Mouse (Mus musculus) frontal cortex, postnatal 14 days (tissue): ENCODE measurements around the gene Pmvk.
A peak's percentile ranks its signal among the peaks of the same experiment; 100 is the strongest.

Experiments
- DNase-seq, 2 experiments: peaks; one replicate each; pipeline ENCODE4 v3.0.0; 2022; ENCODE audit warnings: low spot score in 2 of 2

Pmvk gene

DNA sequence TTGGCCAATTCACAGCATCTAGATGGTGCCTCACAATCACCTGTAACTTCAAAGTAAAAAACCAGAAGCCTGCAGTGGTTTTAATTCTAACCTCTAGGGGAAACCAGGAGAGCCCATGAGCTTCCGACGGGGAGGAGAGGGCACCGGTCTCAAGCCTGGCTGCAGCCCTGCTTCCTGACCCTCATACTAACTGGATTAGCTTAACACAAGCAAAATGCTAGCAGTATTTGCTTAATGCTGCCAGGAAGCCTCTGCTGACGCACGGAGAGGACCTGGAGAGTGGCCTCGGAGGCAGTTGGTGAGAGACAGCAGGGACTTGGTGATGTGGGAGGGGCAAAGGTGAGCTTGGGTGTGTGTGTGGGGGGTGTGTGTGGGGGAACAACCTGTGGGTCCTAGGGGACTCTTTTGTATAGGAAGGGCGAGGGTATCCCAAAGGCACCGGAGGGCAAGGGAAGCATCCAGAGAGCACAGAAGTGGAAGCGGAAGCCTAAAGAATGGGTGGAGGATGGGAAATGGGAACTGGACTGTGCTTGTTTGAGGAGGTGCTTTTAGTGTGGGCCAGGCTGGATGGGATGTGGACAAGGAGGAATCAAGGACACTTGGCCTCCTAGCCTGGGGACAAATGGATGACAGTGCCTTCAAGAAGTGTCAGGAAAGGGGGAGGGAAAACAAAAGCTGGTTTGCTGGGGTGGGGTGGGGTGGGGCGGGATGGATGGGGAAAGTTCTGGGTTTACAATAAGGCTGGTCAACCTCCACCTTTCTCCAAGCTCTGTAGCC is at the start of gene Pmvk:
Pmvk (plus strand) TSS at position 141 of the 777 bp plus-strand sequence.
- no peak for DNase-seq

DNA sequence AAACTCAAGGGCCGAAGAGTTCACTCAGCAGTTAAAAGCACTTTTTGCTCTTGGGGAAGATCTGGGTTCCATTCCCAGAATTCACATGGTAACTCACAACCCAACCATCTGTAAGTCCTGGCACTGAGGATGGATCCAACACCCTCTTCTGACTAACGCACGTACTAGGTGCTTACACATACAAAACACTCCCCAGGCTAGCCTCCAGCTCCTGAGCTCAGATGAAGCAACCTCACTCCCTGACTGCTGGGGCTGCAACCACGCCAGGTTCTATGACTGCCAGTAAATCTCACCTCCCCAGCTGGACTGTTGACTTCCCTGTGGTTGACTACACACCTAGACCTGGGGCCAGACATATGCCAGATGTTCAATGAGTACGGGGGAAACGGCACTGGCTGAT is 47.5 kb upstream of the Pmvk start:
- no peak for DNase-seq

DNA sequence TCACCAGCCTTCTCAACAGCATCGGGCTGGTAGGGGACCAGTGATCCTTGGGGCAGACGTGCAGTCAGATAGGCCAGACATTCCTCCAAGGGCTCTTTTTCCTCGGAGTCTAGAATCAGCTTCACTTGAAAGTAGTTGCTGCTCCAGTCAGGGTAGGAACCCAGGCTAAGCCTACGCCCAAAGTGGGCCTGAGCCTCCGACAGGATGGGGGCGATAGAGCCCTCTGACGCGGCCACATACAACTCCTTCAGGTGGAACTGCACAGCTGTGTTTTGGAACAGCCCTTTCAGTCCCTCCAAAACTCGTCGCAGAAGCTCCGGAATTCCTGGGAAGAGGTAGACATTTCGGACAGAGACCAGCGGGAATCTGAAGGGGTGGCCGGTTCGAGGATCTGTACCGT is 45.9 kb upstream of the Pmvk start:
- no peak for DNase-seq

DNA sequence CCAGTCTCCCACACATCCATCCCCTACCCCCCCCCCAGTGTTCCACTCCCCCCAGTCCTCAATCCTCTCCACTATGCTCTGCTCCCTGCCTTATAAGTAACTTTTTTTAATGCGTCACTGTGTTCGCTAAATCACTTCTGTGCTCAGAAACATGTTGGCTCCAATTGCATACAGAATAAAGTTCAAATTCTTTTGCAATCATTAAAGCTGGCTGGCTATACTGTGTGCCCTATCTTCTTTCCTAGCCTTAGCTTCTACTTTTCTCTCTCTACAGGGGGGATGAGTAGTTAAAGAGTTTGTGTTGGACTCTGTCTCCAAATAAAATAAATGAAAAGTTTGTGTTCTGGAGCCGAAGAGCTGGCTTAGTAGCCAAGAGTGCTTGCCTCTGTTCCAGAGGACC is 44.6 kb upstream of the Pmvk start:
- DNase-seq: no peak

DNA sequence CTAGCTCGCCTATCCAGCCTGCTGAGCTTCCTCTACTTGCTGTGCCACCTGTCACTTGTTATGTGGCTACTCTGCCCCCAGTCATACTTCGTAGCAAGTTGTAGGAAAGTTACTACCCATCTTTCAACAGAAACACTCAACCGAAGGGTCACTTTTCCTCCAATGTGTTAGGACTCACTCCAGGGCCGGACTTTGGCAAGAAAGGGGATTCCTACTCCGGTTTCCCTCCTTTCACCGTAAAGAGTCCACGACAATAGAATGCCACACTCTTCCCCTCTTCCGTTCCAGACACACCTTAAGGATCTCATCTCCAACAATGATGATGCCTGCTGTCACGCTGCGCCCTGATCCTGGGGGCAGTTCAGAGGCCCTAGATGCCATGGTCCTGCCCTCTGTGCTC is 43.5 kb upstream of the Pmvk start:
- DNase-seq: no peak

DNA sequence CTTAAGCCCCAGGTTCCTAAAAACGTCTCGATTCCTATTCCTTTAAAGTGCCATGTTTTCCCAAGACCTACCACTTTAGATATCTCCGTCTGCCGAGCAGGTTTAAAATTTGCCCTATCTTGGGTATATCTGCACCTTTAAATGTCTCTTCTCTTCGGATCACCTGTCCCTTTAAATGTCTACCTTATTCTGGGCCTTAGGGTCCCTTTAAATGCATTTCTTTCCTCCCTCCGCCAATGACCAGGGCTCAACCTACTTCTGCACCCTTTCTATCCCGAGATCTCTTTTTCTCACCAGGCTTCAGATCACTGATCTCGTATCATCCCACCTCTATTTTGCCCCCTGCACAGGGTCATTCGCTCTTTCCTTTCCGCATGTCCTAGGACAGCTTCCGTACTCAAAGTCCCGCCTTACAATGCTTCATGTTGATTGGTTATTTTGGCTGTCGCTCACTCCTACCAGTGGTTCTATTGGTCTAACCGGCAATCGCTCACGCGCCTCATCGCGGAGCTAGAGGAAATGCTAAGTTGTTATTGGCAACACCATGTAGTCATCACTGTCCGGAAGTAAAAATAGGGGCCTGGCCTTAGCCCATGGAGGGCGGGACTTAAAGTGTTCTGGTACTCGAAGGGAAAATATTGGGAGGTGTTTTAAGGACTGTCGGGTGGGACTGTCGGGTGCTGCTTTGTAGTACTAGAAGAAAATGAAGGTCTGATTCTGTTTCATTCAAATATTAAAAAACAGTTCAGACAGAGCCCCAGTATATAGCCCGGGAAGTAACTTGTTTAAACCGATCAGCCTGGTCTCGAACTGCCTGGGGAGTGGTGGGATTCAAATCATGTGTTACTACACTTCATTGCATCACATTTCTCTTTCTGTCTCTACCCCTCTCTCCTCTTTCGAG is 42.6 kb upstream of the Pmvk start, which contains the start of gene Flad1:
Flad1 (minus strand) TSS at position 381 of the 904 bp plus-strand sequence.
- DNase-seq: peak; percentile 100

DNA sequence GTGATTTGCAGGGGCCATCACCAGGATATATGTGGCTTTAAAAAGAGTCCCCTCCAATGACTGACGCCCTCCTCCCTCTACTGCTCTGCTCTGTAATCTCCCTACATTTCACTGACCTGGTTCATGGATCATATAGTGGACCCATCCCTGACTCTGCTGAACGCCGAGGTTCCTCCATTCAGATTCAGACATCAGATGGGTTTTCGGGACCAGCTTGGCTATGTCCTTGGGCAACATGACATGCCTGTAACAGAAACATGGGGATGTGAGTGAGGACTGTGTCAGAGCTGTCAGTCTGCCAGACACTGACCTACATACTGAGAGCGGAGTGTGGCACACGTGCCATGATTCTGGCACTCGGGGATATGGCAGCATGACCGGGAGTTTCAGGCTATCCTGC is 38.2 kb upstream of the Pmvk start:
- no peak for DNase-seq

DNA sequence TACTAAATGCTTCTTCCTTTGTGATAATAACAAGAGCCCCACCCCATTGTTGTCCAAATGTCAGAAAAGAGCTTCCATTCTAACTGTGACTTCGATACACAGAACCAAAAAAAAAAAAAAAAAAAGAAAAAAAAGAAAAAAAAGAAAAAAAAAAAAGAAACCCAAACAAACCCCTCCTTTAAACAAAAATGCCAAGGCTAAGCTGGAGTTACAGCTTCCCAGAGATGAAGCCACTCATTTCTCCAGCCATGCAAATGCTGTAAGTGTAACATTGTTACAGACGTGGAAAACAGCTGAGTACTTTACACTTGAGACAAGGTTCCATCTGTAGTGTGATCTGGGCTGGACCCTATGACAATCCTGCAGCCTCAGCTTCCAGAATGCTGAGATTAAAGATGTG is 37.2 kb upstream of the Pmvk start:
- DNase-seq: no peak

DNA sequence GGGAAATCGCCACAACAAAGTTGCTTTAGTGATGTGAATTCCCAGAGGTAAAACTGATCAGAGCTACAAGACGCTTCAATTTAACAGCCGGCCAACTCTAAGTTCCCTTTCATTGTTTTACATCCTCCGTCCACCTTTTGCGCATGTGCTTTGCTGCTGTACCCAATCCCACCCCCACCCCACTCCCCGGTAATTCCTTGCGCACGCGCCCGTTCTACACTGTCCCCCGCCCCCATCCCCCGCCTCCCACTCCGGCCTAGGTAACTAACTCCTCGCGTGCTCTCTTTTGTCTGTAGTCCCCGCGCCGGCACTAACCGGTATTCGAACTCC is 36.5 kb upstream of the Pmvk start:
- DNase-seq: no peak

DNA sequence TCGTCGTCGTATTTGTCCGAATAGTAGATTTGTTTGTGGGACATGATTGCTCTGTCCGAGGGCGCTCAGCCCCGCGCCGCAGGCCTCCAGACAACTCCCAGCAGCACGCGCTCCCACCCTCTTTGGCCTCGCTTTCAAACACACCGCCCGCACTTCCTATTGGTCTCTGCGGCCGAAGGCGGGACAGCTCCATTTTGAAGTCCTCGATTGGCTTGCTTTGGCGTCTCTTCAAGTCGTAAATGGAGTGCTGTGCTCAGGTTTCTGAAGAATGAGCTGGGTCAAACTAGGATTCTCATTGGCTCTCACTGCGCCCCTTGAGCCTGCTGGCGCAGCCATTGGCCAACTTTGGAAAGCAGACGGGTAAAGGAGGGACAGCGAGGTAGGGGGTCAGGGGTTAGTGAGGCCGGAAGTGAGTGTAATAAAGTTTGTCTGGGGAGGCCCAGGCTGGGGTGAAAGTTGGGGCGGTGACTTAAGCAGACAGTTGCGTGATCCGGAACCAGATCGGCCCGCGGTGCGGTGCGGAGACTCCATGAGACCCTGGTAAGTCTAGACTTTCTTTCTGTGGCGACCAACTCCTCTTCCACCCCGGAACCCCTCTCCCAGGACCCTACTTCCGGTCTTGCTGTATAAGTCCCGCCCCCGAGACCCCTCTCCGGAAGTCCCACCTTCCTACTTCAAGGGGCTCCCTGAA is 36.0 kb upstream of the Pmvk start, which contains the start of the genes Cks1b and Shc1:
Cks1b (minus strand) TSS at position 214 of the 691 bp plus-strand sequence.
Shc1 (plus strand) TSS at position 274 of the 691 bp plus-strand sequence.
- peak; percentile 87 to 96 for DNase-seq

DNA sequence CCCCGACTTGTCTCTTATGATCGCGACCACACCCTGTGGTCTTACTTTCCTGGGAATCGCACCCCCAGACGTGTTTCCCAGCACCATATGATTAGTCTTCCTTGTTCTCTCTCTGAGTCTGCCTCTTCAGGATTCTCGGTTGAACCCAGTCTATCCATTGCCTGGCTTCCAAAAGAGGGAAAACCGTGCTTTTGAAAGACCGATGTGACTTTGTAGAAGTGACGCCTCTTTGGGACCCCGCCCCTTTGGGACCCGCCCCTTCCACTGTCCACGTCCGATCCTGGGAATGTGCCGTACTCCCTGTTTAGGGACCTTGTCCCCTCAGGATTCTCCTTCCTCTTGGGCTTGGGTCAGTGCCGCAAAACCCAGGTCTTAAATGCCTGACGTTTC is 35.5 kb upstream of the Pmvk start:
- DNase-seq: no peak

DNA sequence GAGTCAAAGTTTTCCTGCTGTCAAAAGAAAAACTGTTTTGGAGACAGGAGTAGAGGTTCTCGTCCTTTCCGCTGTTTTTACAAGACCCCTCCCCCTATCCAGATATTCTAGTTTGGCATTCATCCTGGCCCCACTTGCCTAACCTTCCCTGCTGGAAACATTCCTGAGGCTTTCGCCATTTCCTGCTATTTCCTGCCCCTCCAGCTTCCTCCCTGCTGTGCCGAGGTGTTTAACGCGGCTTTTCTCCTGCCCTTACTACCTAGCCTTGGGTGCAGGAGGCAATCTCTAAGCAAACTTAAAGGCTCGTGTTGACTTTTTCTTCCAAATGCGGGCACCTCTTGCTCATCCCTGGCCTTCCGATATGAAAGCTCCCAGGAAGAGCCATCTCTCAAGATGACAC is 34.8 kb upstream of the Pmvk start:
- DNase-seq: no peak

DNA sequence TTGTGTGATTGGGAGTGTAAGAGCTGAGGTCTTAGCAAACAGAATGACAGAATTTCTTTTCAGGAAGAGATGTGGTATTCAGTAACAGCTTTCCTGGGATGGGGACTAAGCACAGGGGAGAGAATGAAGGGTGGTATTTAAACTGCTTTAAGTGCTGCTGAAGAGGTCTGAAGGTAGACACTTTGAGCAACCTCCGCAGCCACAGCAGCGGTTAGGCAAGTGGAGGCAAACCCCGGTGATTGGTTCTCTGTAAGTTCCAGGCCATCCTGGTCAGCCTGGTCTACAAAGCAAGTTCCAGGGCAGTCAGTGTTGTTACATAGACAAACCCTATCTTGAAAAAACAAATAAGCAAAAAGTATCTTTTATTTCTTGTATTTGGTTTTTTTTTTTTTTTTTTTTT is 34.4 kb upstream of the Pmvk start:
- DNase-seq: no peak

DNA sequence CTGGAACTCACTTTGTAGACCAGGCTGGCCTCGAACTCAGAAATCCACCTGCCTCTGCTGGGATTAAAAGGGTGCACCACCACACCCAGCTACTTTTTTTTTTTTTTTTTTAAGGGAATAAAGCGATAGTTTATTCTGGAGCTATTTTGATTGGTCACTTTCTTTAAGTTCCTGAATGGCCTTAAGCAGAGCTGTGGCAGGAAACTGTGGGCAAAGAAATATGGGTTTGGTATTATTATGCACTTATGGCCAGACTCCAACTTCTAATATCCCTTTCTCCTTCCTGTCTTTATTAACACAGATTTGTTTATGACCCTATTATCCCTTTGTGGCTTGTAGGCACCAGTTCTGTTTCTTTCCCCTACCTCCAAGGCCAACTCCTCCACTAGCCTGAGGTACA is 33.9 kb upstream of the Pmvk start:
- DNase-seq: no peak

DNA sequence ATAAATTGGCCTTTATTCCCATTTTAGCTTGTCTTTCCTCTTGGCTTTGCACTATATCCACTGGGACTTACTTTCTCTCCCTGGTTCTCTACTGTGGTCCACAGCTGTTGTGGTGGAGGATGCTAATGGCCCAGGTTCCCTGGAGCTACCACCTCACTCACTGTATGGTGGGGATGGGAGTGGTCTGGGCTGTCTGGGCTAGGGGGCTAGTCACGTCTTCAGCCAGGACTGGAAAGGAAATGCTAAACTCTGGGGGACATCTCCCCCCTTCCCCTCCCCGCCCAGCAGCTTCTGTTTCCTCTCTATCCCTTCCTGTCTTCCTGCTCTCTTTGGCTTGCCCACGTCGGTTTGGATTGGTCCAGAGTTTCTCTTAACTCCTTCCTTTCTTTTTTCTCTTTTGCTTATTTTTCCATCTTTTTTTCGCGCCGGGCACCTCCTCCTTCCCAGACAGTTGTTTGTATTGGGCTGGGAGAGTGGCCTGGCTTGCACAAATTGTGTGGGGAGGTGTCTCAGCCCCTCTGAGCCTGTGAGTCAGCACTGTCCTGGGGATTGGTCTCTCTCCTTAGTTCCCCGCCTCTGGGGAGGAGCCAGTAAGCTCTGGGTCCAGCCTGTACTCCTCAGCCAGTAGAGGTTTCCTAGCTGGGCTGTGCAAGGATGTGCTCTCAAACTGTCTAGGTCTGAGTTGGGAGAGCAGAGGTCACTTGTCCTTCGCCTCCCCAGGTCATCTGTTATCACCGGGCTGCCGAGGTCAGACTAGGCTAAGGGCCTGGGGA is 33.2 kb upstream of the Pmvk start:
- peak; percentile 54 to 55 for DNase-seq

DNA sequence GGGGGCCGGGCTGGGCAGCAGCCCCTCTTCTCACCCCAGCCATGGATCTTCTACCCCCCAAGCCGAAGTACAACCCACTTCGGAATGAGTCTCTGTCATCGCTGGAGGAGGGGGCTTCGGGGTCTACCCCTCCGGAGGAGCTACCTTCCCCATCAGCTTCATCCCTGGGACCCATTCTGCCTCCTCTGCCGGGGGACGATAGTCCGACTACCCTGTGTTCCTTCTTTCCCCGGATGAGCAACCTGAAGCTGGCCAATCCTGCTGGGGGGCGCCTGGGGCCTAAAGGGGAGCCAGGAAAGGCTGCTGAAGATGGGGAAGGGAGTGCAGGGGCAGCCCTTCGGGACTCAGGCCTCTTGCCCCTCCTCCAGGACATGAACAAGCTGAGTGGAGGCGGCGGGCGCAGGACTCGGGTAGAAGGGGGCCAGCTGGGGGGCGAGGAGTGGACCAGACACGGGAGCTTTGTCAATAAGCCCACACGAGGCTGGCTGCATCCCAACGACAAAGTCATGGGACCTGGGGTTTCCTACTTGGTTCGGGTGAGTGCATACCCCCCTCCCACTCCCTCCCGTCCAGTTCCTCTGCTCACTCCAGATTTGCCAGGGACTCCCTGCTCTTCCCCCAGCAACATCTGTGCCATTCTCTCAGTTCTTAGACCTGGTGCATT is 32.4 kb upstream of the Pmvk start:
- no peak for DNase-seq

DNA sequence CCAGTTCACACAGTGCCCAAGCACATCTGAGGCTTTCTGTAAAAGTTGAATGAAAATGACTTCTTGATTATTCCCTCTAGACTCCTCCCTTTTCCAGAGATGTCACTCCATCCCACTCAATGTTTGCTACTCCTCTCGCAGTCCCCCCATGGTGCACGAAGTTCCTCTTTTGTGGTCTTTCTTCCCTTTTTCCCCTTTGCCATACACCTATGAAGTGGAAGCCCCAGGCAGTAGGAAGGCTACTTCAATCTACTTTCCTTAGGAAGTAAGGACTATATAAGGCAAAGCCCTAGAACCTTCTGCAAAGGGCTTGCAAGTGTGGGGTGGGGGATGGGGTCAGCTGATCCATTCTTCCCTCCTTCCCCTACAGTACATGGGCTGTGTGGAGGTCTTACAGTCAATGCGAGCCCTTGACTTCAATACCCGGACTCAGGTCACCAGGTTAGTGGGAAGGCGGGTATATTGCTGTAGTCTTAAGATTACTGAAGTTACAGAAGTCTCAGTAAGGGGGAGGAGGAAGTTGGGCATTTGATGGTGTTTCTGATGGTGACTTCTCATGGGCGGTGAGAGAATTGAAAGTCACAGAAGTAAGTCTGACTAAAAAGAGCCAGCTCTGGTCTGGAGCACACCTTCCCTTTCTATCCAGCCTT is 31.7 kb upstream of the Pmvk start:
- no peak for DNase-seq

DNA sequence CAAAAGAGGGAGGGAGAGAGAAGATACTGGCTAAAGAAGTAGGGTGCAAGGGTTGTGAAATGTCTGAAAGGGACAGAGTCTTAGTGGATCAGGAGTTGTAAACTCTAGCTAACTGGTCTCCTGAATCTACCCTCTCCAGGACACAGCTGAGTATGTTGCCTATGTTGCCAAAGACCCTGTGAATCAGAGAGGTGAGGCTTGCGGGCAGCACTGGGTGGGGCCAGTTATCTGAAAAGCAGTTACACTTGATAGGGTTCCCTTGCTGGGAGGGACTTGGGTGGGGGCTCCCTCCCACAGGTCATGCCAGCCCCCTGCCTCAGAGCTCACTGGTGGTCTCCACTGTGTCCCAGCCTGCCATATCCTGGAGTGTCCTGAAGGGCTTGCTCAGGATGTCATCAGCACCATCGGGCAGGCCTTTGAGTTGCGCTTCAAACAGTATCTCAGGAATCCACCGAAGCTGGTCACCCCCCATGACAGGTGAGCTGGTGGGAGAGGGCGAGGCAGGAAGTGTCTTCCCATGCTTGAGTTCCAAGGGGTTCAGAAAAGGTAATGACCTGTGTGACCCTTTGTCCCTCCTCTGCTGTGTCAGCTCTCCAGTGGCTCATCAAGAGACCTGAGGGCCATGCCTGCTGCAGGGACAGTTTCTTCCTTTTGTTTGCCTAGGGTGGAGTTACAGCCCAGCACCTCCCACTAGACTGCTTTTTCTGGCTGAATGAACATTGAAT is 29.8 kb upstream of the Pmvk start:
- DNase-seq: no peak

DNA sequence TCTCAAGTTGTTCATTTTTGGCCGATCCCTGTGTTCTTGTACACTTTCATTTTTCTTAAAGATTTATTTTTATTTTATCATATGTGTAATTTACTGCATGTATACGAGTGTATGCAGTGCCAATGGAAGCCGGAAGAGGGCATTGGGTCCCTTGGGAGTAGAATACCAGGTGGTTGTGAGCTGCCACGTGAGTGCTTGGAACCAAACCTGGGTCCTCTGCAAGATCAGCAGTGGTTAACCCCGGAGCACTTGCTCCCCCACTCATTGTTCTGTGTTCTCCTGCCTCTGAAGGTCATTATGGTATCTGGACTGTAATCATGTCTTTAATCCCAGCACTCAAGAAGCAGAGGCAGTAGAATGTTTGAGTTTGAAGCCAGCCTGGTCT is 29.2 kb upstream of the Pmvk start:
- DNase-seq: no peak

DNA sequence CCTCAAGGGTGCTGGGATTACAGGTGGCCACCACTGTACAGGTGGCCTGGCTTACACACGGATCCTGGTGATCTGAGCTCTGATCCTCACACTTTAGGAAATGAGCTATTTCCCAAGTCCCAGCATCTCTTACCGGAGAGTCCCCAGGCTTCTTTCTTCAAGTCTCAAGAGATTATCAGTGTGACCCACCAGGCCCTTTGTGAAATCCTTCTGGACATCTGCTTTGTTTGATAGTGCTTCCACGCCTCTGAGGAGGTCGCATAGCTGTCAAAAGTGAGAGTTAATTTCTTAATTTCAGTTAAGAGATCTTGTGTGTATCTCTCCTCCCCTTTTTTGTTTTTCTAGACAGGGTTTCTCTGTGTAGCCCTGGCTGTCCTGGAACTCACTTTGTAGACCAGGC is 28.5 kb upstream of the Pmvk start:
- DNase-seq: no peak
